Mouse (Mus musculus) testis, adult 2 months (tissue): ENCODE results near the gene Cda.

Experiments
- CTCF ChIP-seq: fragments of 200-500 bp; IDR thresholded peaks from 2 replicates; pipeline ENCODE4 v1.5.1; 2012; ENCODE audit warnings: low read depth, mild to moderate bottlenecking, inconsistent platforms, low read length, moderate library complexity; ENCODE audit not compliant: control insufficient read depth, insufficient read depth, insufficient replicate concordance
- POLR2A ChIP-seq: fragments of 200-500 bp; IDR thresholded peaks from 2 replicates; pipeline ENCODE4 v1.6.1; 2012; ENCODE audit warnings: low read depth, mild to moderate bottlenecking, inconsistent platforms, low read length, moderate library complexity; ENCODE audit not compliant: control insufficient read depth

DNA sequence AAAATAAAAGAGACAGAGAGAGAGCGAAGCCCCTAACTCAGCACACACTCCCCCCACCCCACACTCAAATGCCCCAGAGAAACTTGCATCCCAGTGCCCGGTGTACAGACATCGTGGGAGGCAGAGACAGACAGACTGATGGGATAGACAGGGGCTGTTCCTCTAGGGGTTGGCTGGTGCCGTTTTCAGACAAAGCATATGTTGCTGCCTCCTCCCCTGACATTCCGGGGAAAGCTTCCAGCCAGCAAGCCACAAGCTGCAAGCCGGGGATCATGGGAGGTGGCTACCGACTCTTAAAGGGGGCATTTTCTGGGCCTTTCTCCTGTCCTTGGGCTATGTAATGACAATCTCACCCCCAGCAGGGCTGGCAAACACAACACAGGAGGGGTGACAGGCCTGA is 25.9 kb upstream of the Cda start:
- TF ChIP-seq CTCF (no peak), POLR2A (no peak)
